Mouse (Mus musculus): ENCODE data around the gene Alg12. TPM values are rescaled to one million over a fixed set of nuclear protein-coding genes. Genes with fewer than 3 reads are reported as not detected.
A peak's percentile ranks its signal among the peaks of the same experiment; 100 is the strongest.

The Alg12 gene
- polyA plus RNA-seq, 1 experiment = 10.2 TPM

DNA sequence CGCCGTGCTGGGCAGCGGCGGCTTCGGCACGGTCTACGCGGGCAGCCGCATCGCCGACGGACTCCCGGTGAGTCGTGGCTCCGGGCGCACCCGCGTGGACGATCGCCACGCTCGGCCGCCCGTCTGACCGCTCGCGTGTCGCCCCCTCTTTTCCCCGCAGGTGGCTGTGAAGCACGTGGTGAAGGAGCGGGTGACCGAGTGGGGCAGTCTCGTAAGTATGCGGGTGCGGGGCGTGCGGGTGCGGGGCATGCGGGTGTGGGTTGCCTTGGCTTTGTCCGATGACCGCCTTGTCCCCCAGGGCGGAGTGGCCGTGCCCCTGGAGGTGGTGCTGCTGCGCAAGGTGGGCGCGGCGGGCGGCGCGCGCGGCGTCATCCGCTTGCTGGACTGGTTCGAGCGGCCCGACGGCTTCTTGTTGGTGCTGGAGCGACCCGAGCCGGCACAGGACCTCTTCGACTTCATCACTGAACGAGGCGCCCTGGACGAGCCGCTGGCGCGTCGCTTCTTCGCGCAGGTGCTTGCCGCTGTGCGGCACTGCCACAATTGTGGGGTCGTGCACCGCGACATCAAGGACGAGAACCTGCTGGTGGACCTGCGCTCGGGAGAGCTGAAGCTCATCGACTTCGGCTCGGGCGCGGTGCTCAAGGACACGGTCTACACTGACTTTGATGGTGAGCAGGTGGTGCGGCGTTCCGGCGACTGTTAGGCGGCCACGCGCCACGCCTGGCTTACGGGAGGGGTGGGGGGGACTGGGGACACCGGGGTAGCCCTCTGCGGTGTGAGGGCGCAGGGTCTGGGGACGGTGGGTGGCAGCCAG lies 44.0 kb upstream of the Alg12 start:
- peaks cover 27% of the 10 kb centered on the region for H3K4me1 ChIP-seq (ENCODE audit: control insufficient read depth, insufficient read depth, low read length)
- peak overlapping the region; percentile 97 for H3K4me3 ChIP-seq (ENCODE audit: insufficient read depth, low read length)
- TF ChIP-seq POLR2A (IDR thresholded peaks at IDR 0.05; ENCODE audit: borderline replicate concordance, low read depth, low read length) = no peak
- no peak for TF ChIP-seq CTCF (IDR thresholded peaks at IDR 0.05; ENCODE audit: low read depth, low read length)
- peak overlapping the region; percentile 97 for H3K27ac ChIP-seq (ENCODE audit: insufficient read depth, low read depth, low read length)

DNA sequence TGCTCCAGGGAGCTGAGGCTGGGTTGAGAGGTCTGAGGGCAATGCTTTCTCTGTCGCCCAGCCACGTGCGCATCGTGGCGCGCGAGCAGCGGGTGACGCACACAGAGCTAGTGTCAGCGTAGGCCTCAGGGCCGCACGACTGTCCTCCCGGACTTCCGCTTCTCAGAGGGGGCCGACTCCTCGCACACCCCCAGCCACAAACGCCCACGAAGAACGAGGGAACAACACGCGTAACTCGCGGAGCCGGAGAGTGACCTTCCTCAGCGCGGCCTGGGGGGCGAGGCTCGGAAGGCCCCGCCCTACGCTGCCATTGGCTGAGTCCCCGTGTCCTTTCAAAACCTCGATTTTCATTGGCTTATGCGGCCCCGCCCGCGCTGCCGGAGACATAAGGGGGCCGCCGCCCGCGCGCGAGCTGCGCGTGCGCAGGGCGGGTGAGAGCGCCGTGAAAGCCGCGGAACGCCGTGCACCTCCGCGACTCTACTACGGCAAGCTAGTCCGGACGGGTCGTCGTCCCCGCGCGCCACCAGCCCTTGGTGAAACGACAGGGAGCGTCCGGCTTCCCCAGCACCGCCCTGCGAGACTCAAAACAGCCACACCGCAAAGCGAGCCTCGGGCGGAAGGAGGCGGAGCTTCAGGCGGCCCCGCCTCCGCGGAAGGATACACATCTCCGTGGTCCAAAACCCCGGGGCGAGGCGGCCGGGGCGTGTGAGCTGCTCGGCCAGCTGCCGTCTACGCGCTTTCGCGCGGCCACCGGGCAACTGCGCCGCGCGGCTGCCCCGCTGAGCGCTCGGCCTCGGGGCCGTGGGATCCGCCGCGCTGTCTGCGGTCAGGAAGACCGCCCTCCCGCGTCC lies 42.9 kb upstream of the Alg12 start, which contains the start of gene Pim3:
Pim3 (plus strand) TSS at position 415 of the 851 bp plus-strand sequence.
- Histone ChIP-seq H3K27ac (ENCODE audit: insufficient read depth, low read depth, low read length) (peak within 1 kb of the TSS; percentile 97), H3K4me3 (ENCODE audit: insufficient read depth, low read length) (peak within 1 kb of the TSS; percentile 97), H3K4me1 (ENCODE audit: control insufficient read depth, insufficient read depth, low read length) (peaks cover 21% of the 10 kb centered on the region)
- peak; percentile 72; the same call in 1 of the 2 replicates for TF ChIP-seq POLR2A (IDR thresholded peaks at IDR 0.05; ENCODE audit: borderline replicate concordance, low read depth, low read length)
- TF ChIP-seq CTCF (IDR thresholded peaks at IDR 0.05; ENCODE audit: low read depth, low read length) = no peak

GRCm38 (mm10) chr15:88860781-88861180 lies 41.7 kb upstream of the Alg12 start:
- H3K4me1 ChIP-seq (ENCODE audit: control insufficient read depth, insufficient read depth, low read length) = peaks cover 24% of the 10 kb centered on the region

GRCm38 (mm10) chr15:88859206-88859970 lies 40.3 kb upstream of the Alg12 start:
- no peak overlapping the region for H3K4me3 ChIP-seq (ENCODE audit: insufficient read depth, low read length)
- TF ChIP-seq CTCF (IDR thresholded peaks at IDR 0.05; ENCODE audit: low read depth, low read length) = no peak
- TF ChIP-seq POLR2A (IDR thresholded peaks at IDR 0.05; ENCODE audit: borderline replicate concordance, low read depth, low read length) = no peak
- no peak overlapping the region for H3K27ac ChIP-seq (ENCODE audit: insufficient read depth, low read depth, low read length)
- H3K4me1 ChIP-seq (ENCODE audit: control insufficient read depth, insufficient read depth, low read length) = peaks cover 27% of the 10 kb centered on the region

More at GRCm38 (mm10) chr15:88860781-88861180, 41.7 kb upstream of the Alg12 start:
- no peak overlapping the region for H3K27ac ChIP-seq (ENCODE audit: insufficient read depth, low read depth, low read length)
- TF ChIP-seq CTCF (IDR thresholded peaks at IDR 0.05; ENCODE audit: low read depth, low read length) (no peak), POLR2A (IDR thresholded peaks at IDR 0.05; ENCODE audit: borderline replicate concordance, low read depth, low read length) (no peak)
- no peak overlapping the region for H3K4me3 ChIP-seq (ENCODE audit: insufficient read depth, low read length)

DNA sequence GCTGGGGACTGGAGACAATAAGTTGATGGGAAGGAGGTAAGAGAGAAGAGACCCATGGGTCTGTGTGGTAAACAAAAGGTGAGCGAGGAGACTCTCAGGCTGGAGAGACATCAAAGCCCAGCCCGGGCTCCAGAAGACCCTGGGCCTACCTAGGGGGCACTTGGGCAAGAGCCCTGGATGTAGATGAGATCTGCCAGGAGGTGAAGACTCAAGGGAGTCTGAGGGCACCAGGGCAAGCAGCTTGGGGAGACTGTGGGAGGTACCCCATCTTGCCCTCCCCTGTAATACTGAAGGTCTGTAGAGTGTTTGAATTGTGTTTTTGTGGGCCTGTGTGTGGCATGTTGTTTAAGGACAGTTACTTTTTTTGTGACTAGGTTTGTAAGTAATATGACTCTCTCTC lies 39.6 kb upstream of the Alg12 start:
- no peak overlapping the region for H3K4me3 ChIP-seq (ENCODE audit: insufficient read depth, low read length)
- no peak overlapping the region for H3K27ac ChIP-seq (ENCODE audit: insufficient read depth, low read depth, low read length)
- H3K4me1 ChIP-seq (ENCODE audit: control insufficient read depth, insufficient read depth, low read length) = peaks cover 29% of the 10 kb centered on the region
- TF ChIP-seq CTCF (IDR thresholded peaks at IDR 0.05; ENCODE audit: low read depth, low read length) = no peak
- TF ChIP-seq POLR2A (IDR thresholded peaks at IDR 0.05; ENCODE audit: borderline replicate concordance, low read depth, low read length) = no peak

DNA sequence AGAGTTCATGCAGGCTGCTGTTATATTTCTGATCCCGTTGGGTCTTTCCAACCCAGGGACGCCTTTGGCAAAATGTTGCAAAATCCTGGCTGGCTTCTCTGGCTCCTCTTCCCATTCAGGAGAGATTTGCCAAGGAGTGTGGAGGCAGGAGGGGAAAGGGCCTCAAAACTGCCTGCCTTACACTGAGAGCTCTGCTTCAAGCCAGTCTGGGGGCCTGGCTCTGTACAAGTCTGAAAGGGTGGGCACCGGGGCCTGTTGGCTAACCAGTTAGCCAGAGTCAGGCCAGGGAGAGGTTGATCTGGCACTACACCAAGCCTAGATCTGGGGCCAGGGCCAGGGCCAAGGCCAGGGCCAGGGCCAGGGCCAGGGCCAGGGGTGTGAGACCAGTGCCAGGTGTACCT lies 39.0 kb upstream of the Alg12 start:
- no peak for TF ChIP-seq CTCF (IDR thresholded peaks at IDR 0.05; ENCODE audit: low read depth, low read length)
- no peak for TF ChIP-seq POLR2A (IDR thresholded peaks at IDR 0.05; ENCODE audit: borderline replicate concordance, low read depth, low read length)
- peaks cover 29% of the 10 kb centered on the region for H3K4me1 ChIP-seq (ENCODE audit: control insufficient read depth, insufficient read depth, low read length)
- H3K27ac ChIP-seq (ENCODE audit: insufficient read depth, low read depth, low read length) = no peak overlapping the region
- no peak overlapping the region for H3K4me3 ChIP-seq (ENCODE audit: insufficient read depth, low read length)

- Histone ChIP-seq H3K4me3 (ENCODE audit: insufficient read depth, low read length) (no peak overlapping the region), H3K4me1 (ENCODE audit: control insufficient read depth, insufficient read depth, low read length) (peaks cover 29% of the 10 kb centered on the region), H3K27ac (ENCODE audit: insufficient read depth, low read depth, low read length) (no peak overlapping the region)
- TF ChIP-seq CTCF (IDR thresholded peaks at IDR 0.05; ENCODE audit: low read depth, low read length) (no peak), POLR2A (IDR thresholded peaks at IDR 0.05; ENCODE audit: borderline replicate concordance, low read depth, low read length) (no peak)
Observed at GRCm38 (mm10) chr15:88857361-88857760, 38.2 kb upstream of the Alg12 start.

DNA sequence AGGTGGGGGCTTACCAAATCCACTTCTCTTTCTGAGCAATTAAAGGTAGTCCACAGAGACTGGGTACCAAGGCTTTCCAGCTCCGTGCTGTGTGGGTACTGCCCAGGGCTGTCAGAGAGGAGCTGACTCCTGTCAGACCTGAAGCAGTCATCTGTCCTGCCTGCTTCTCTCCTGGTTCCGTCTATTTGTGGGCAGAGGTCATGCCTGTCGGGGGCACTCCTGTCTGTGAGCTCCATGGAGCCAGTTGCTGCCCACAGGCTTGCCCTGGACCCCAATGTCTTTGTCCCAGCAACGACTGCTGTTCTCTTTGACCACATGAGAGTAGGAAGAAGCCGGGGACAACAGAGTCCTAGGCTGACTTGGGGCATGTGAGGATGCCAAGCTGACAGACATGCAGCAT lies 37.5 kb upstream of the Alg12 start:
- H3K27ac ChIP-seq (ENCODE audit: insufficient read depth, low read depth, low read length) = no peak overlapping the region
- no peak overlapping the region for H3K4me3 ChIP-seq (ENCODE audit: insufficient read depth, low read length)
- H3K4me1 ChIP-seq (ENCODE audit: control insufficient read depth, insufficient read depth, low read length) = peaks cover 29% of the 10 kb centered on the region
- no peak for TF ChIP-seq POLR2A (IDR thresholded peaks at IDR 0.05; ENCODE audit: borderline replicate concordance, low read depth, low read length)
- TF ChIP-seq CTCF (IDR thresholded peaks at IDR 0.05; ENCODE audit: low read depth, low read length) = no peak

DNA sequence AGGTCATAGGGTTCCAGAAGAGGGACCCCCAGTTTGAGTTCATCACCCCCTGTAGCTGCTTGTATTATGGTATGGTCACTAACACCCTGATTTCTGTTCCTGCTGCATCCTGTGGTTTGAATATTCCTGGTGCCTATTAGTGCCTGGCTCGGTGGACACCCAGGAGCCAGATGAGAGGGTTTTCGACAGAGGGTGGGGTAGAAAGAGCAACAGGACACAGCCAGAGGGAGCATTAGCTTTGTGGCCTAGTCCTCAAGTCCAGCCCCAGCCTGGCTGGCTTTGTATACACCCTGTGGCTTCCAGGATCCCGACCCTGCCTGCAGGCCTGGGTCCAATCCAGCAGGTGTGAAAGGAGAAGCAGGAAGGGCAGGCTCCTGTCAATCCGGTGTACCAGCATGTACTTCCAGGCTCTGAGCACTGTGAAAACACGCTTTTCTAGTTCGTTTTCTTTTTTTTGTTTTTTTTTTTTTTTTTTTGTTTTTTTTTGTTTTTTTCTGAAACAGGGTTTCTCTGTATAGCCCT lies 36.8 kb upstream of the Alg12 start:
- Histone ChIP-seq H3K27ac (ENCODE audit: insufficient read depth, low read depth, low read length) (no peak overlapping the region), H3K4me1 (ENCODE audit: control insufficient read depth, insufficient read depth, low read length) (peaks cover 22% of the 10 kb centered on the region), H3K4me3 (ENCODE audit: insufficient read depth, low read length) (no peak overlapping the region)
- TF ChIP-seq POLR2A (IDR thresholded peaks at IDR 0.05; ENCODE audit: borderline replicate concordance, low read depth, low read length) (no peak), CTCF (IDR thresholded peaks at IDR 0.05; ENCODE audit: low read depth, low read length) (no peak)
